Mouse (Mus musculus) erythroblast, embryonic 14.5 days (primary cell): ENCODE measurements at regions not wholly inside any gene's neighbourhood (a gene's known extent, or its start where the extent isn't known, plus 50 kb on each side); places are given as distances from the start of the nearest gene placed in this dataset.

Experiments used
- H3K27me3 ChIP-seq: 2 replicates; pipeline ENCODE4 v1.6.1; 2012; ENCODE audit warnings: inconsistent platforms; ENCODE audit not compliant: control insufficient read depth
- H3K36me3 ChIP-seq: 2 replicates; pipeline ENCODE4 v1.6.1; 2012; ENCODE audit warnings: mild to moderate bottlenecking, inconsistent platforms; ENCODE audit not compliant: control insufficient read depth
- H3K4me1 ChIP-seq: 2 replicates; pipeline ENCODE4 v1.6.1; 2012; ENCODE audit warnings: inconsistent platforms; ENCODE audit not compliant: control insufficient read depth
- H3K4me3 ChIP-seq: replicated peaks from 2 replicates; pipeline ENCODE3; 2012; ENCODE audit warnings: moderate library complexity, mild to moderate bottlenecking, inconsistent platforms
- H3K9me3 ChIP-seq: 2 replicates; pipeline ENCODE4 v1.6.1; 2012; ENCODE audit warnings: low read length, inconsistent platforms, mixed read lengths; ENCODE audit not compliant: control insufficient read depth
- GATA1 ChIP-seq: IDR thresholded peaks from 2 replicates; pipeline ENCODE4 v1.6.1; 2012; ENCODE audit warnings: low read length, inconsistent platforms, mixed read lengths
- TAL1 ChIP-seq: IDR thresholded peaks from 3 replicates; pipeline ENCODE4 v1.6.1; 2012; ENCODE audit warnings: low read length, inconsistent platforms, mixed read lengths

DNA sequence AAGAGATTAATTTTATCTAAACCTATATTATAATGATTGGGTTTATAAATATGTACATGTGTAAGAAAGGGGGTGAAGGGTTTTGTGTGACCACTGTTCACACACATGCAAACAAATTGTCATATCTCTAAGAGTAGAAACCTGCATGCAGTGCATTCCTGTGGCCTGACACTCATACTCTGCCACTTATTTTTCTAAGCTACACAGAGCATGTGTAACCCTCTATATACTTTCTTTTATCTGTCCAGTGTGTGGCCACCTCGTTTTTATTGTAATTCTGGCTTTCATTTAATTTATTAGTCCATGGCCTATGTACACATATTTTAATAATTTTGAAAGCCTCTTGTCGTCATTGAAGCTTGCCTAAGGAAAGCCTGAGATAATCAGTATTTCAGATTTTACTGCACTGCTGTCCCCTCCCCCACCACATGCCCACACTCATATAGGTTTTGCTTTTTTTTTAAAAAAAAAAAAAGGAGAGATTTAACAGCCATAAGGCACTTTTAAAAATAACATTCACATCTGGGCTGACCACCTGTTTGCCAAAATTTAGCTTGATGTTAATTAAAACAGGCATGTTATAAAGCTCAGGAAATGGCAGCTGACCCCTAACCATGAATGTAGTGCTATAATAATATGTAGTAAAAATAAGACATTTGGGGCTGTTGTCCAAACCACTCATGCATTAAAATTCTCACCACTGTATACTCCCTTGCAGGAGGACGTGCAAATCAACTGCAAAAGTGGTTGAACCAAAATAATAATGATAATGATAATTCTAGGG lies 410.7 kb upstream of the Clint1 start:
- no peaks in the 10 kb centered on the region for H3K27me3 ChIP-seq
- no peaks in the 10 kb centered on the region for H3K36me3 ChIP-seq
- H3K4me3 ChIP-seq: no peak overlapping the region
- no peaks in the 10 kb centered on the region for H3K4me1 ChIP-seq
- H3K9me3 ChIP-seq: no peaks in the 10 kb centered on the region
- no peak for TF ChIP-seq TAL1
- no peak for TF ChIP-seq GATA1

DNA sequence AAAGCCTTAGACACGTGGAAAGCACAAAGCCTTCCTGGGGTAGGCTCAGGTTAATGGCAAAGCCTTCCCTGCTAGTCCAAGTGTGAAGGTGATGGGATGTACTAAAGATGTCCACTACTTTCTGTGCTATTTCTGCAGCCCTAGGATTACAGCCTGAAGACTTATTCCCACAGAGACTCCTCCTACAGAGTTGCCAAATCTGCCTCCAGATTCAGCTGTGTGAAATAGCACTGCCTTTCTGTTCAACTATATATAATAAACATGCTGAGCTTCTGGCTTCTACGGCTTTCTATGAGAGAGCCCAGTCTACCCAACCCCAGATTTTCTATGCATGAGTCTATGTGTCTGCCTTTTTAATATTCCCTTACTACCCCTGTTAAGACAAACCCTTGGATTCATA lies 405.3 kb upstream of the Clint1 start:
- Histone ChIP-seq H3K9me3 (no peaks in the 10 kb centered on the region), H3K36me3 (no peaks in the 10 kb centered on the region), H3K4me3 (no peak overlapping the region), H3K4me1 (no peaks in the 10 kb centered on the region), H3K27me3 (no peaks in the 10 kb centered on the region)
- TF ChIP-seq TAL1 (no peak), GATA1 (no peak)

GRCm38 (mm10) chr11:45454234-45454633 lies 397.6 kb upstream of the Clint1 start:
- no peaks in the 10 kb centered on the region for H3K36me3 ChIP-seq
- peaks cover 3% of the 10 kb centered on the region; the same call in 1 of the 2 replicates for H3K9me3 ChIP-seq
- no peak overlapping the region for H3K4me3 ChIP-seq
- TF ChIP-seq TAL1: no peak
- TF ChIP-seq GATA1: no peak
- no peaks in the 10 kb centered on the region for H3K4me1 ChIP-seq
- H3K27me3 ChIP-seq: no peaks in the 10 kb centered on the region

DNA sequence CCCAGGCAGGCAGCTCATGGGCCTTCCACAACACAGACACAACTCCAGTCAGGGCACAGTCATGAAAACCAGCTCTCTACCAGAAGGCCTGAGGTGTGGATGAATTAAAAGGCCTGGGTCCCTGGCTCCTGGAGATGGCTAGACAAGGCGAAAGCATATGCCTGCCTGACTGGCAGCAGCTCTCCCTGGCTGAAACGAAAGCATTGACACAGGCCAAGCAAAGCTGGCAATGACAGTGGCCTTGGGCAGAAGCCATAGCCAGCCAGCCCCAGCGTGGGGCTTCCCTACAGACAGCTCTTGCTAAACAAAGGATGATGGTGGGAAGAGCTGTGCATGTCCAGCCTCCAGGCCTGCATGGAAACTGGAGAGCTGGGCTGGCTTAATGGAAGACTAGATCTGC lies 396.9 kb upstream of the Clint1 start:
- H3K36me3 ChIP-seq: no peaks in the 10 kb centered on the region
- H3K27me3 ChIP-seq: no peaks in the 10 kb centered on the region
- no peaks in the 10 kb centered on the region for H3K4me1 ChIP-seq
- peaks cover 3% of the 10 kb centered on the region; the same call in 1 of the 2 replicates for H3K9me3 ChIP-seq
- TF ChIP-seq TAL1 (no peak), GATA1 (no peak)
- no peak overlapping the region for H3K4me3 ChIP-seq

DNA sequence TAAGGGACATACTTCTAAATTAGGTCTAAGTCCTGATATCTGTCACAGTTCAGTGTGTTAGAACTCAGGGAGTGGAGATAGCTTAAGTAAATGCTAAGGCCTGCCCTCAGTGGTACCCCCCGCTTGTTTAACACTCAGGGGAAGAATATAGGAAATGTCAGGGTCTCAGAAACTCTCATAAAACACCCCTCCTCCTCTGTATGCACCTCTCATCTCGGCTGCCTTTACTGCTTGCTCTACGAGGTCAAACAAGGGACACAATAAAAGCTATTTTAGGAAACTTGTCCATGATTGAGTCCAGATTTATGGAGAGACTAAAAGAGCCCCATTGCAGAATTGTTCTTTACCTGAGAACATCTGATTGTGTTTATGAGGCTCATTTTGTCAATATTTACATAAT lies 395.1 kb upstream of the Clint1 start:
- H3K36me3 ChIP-seq: no peaks in the 10 kb centered on the region

DNA sequence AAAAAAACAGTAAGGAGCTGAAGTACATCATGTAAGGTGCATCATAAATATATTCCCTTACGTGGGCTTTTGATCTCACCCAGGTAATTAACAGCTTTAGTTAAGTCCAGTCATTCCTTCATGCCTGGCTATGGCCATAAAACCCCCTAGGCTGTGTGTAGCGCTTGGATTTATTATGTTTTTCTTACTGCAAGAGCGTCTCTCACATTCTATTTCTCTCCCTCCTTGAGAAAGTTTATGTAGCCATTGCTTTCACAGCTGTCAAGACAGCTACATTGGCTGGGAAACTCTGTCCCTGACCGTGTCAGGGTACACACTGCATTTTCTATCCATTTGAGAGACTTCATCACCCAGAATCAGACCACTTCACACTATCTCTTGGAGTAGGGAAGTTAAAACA lies 394.3 kb upstream of the Clint1 start:
- no peaks in the 10 kb centered on the region for H3K27me3 ChIP-seq
- no peaks in the 10 kb centered on the region for H3K36me3 ChIP-seq
- no peak overlapping the region for H3K4me3 ChIP-seq
- TF ChIP-seq GATA1 (no peak), TAL1 (no peak)
- no peaks in the 10 kb centered on the region for H3K4me1 ChIP-seq
- H3K9me3 ChIP-seq: peaks cover 3% of the 10 kb centered on the region; the same call in 1 of the 2 replicates

More for the DNA sequence above, 395.1 kb upstream of the Clint1 start:
- Histone ChIP-seq H3K4me3 (no peak overlapping the region), H3K9me3 (peaks cover 3% of the 10 kb centered on the region; the same call in 1 of the 2 replicates), H3K4me1 (no peaks in the 10 kb centered on the region), H3K27me3 (no peaks in the 10 kb centered on the region)
- TF ChIP-seq TAL1 (no peak), GATA1 (no peak)

DNA sequence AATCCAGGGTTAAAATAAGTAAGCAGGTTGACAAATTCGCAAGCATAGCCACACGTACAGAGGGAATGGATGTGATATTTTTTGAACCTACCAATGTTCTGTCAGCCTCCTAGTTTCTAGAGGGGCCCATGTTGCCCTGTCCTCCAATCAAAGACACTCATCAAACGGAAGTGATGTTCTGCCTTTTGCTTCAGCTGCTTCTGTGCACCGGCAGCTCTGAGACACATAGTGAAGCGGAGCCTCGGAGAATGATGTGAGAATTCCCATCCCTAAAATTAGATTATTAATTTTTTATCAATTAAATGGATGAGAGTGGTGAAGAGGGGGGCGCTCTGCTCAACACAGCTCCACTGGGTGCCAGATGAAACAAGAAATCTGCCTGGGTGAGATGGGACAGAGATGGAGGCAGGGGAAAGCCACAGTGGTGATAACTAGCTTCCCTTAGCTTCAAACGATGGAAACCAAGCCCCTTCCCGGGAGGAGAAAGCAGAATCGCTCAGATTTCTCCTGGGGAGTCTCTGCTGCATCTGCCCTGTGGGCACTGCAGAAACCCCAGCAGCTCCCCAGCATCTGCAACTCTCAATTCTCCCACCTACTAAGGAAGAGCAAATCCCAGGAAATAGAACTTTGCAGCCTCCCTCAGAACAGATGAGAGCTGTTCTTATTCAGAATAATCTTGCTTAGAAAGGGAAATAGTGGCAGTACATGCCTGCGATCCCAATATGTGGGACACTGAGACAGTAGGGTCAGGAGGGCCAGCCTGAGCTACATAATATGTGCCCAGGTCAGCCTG lies 391.7 kb upstream of the Clint1 start:
- no peaks in the 10 kb centered on the region for H3K9me3 ChIP-seq
- no peak for TF ChIP-seq TAL1
- no peak for TF ChIP-seq GATA1
- H3K4me3 ChIP-seq: no peak overlapping the region
- H3K27me3 ChIP-seq: no peaks in the 10 kb centered on the region
- no peaks in the 10 kb centered on the region for H3K36me3 ChIP-seq
- no peaks in the 10 kb centered on the region for H3K4me1 ChIP-seq

- Histone ChIP-seq H3K4me1 (no peaks in the 10 kb centered on the region), H3K9me3 (no peaks in the 10 kb centered on the region), H3K4me3 (no peak overlapping the region), H3K36me3 (no peaks in the 10 kb centered on the region), H3K27me3 (no peaks in the 10 kb centered on the region)
- TF ChIP-seq GATA1 (no peak), TAL1 (no peak)
These were observed 387.4 kb upstream of the Clint1 start for GRCm38 (mm10) chr11:45464501-45464900.

- Histone ChIP-seq H3K4me3 (no peak overlapping the region), H3K4me1 (no peaks in the 10 kb centered on the region), H3K9me3 (no peaks in the 10 kb centered on the region), H3K27me3 (no peaks in the 10 kb centered on the region), H3K36me3 (no peaks in the 10 kb centered on the region)
- TF ChIP-seq GATA1 (no peak), TAL1 (no peak)
These were observed 385.5 kb upstream of the Clint1 start for GRCm38 (mm10) chr11:45466350-45466749.
